Mouse (Mus musculus) stomach, postnatal 0 days (tissue): ENCODE data around the gene Elovl5.

Source experiments
- CTCF ChIP-seq: IDR thresholded peaks from 2 replicates; pipeline ENCODE4 v1.5.1; 2016; ENCODE audit warnings: antibody characterized with exemption, low read depth, mild to moderate bottlenecking, moderate library complexity
- EP300 ChIP-seq: optimal IDR thresholded peaks from 2 replicates; pipeline ENCODE3; 2016; ENCODE audit warnings: antibody characterized with exemption

GRCm38 (mm10) chr9:78032930-78033329 lies 115.8 kb downstream of the Elovl5 start:
- TF ChIP-seq CTCF (no peak), EP300 (no peak)
